Mouse (Mus musculus) cerebellum, adult 9-10 months (tissue): ENCODE measurements around the gene Zfpm1.

ENCODE experiments used
- DNase-seq: peaks from one replicate; pipeline ENCODE4 v3.0.0; 2022

Gene Zfpm1

GRCm38 (mm10) chr8:122329553-122330239 is 47.8 kb downstream of the Zfpm1 start:
- DNase-seq, result no peak

DNA sequence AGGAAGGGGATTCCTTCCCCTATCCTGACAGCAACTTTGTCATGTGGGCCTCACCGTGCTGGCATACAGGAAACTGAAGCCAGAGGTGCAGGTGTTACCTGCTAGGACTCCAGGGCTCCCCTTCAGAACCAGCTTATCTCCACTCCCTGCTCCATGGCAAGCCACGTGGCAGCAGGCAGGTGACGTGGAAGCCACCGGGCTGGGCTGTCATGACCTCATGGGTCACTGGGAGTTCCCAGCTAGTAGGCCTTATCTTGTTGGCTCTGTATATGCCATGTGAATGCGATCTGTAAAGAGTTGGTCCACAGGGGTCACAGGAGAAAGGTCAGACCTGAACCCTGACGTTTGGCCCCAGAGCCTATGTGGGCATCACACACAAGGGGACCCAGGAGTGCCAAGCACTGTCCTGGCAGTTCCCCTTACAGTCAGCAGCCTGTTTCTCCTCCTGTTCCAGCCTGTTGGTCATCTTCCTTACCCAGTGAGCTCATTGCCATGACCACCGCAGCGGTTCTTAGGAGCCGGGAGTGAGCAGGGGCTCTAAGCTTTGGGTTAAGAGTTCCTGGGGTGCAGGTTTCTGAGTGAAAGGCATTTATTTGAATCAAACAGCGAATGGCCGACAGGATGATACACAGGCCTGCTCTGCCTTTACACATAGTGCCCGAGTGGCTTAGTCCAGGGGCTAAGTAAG is 48.6 kb downstream of the Zfpm1 start:
- DNase-seq, result no peak

DNA sequence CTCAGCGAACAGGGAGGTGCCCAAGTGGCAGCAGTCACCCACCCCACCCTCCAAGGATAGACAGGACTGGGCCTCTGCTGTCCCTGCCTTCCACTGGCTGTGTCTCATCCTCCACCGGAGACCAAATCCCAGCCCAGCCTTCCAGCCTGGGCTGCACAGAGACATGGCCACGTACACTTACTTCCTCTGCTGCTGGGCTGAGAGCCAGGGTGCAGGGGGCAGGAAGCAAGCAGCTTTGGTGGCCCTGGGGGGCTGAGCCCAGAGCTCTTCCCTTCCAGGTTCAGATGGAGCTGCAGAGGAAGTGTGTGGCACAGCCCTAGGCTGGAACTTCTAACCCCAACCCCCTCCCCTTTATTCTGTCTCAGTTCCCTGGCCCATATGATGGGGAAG is 49.2 kb downstream of the Zfpm1 start:
- DNase-seq, result no peak

DNA sequence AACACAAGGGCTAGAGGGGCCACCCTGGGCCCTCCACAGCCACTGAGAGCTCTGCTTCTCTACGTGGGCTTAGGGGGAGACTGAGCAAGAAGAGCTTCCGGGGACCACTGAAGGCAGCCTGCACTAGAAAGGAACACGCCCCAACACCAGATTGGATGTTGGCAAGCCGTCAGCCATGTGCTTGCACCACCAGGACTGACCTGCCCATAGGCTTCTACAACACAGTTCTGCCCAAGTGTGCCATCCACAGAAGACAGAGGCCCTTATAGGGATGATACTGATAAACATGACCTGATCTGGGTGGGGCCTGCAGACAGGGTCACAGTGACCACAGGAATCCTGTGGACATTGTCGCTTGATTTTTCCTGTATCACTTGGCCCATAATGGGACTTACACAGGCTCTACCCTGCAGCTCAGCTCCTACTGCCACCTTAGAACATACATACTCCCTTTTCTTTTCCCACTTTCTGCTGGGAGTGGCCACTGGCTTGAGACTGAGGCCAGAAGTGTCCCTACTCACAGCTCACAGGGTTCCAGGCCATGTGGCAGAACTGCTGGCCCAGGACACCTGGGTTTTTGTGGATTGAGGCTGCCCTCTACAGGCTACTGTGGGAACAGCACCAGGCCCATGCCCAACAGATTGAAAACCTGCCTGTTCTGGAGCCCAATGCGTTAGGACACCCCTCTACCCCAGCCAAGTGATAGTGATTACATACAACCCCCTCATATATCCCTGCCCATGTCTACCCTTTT is 51.0 kb downstream of the Zfpm1 start:
- peak; percentile 88 for DNase-seq

DNA sequence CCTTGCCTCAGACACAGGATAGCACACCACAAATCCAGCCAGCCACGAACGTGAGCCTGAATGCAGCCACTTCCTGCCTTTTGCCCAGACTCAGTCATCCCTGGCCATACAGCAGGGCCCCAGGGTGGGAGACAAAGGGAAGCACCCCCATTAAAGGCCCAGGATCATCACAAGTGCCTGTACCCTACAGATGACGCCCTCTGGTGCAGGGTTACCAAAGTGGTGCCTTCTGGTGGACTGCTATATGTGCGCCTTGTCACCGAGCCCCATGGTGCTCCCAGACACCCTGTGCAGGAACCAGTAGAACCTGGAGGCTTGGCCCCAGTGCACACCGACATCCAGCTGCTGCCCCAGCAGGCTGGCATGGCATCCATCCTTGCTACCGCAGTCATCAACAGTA is 51.6 kb downstream of the Zfpm1 start:
- no peak for DNase-seq

DNA sequence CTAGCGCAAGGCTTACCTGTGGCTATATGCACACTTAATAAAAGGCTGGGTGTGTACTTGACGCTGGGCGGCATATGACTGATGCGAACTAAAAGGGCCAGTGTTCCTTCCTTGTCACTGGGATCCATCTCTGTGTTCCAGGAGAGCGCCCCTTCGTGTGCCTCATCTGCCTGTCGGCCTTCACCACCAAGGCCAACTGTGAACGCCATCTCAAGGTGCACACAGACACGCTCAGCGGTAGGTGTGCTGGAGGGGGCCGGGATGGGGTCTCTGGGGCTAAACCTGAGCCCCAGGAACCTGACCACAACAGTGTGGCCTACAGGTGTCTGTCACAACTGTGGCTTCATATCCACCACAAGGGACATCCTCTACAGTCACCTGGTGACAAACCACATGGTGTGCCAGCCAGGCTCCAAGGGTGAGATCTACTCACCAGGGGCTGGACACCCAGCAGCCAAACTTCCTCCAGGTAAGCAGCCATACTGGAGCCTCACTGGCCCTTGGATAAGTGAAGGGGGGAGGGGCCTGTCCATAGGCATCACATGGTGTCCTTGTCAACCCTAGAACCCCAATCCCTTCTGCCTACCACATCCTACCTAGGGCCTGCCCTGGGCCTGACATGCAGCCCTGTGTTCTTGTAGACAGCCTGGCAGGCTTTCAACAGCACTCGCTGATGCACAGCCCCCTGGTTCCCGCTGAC is 53.0 kb downstream of the Zfpm1 start:
- DNase-seq, result no peak

- DNase-seq, result no peak
Observed at GRCm38 (mm10) chr8:122335638-122336250, 53.8 kb downstream of the Zfpm1 start.

DNA sequence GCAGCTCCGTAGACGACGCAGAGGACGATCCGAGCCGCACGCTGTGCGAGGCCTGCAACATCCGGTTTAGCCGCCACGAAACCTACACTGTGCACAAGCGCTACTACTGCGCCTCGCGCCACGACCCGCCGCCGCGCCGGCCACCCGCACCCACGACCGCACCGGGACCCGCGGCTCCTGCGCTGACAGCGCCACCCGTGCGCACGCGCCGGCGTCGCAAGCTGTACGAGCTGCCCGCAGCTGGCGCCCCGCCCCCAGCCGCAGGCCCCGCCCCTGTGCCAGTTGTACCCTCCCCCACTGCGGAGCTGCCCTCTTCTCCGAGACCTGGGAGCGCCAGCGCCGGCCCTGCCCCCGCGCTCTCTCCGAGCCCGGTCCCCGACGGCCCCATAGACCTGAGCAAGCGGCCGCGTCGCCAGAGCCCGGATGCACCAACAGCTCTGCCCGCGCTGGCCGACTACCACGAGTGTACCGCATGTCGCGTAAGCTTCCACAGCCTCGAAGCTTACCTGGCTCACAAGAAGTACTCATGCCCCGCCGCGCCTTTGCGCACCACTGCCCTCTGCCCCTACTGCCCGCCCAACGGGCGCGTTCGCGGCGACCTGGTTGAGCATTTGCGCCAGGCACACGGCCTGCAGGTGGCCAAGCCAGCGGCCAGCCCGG is 54.4 kb downstream of the Zfpm1 start:
- no peak for DNase-seq

- no peak for DNase-seq
Observed at GRCm38 (mm10) chr8:122338852-122339251, 56.9 kb downstream of the Zfpm1 start.

DNA sequence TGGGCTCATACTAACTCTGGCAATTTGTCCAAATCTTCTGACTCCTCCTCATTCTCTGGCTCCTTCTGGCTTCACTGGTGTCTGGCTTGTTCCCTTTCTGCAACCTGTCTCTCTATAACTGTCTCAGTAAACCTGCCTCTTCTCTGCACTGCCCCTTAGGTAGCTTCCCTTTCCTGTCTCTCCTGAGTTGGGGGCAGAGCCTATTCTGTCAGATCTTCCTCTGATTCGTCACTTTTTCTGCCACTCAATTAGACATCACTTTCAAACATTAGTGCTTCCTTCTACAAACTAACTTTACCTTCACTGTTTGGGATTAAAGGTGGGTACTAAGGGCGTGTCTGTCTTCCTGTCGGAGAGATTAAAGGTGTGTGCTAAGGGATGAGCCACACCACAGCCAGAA is 58.8 kb downstream of the Zfpm1 start:
- no peak for DNase-seq

DNA sequence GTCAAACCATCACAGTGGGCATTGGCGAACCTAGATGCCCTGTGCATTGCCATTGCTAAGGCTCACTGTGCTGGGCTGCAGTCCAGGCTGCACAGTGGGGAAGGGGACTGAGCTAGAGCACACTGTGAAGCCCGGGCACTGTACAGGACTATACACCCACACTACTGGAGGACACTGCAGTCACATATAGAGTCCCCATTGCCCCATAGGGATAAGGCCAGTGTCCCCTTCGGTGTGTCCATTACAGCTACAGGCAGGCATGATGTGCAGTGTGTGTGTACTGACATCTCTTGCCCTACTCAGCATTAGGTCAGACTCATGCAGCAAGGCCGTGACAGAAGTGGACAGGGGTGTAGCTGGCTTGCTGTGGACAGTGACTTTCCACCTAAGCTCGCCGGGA is 59.8 kb downstream of the Zfpm1 start:
- no peak for DNase-seq

- DNase-seq, result no peak
Observed at GRCm38 (mm10) chr8:122342362-122342761, 60.4 kb downstream of the Zfpm1 start.

DNA sequence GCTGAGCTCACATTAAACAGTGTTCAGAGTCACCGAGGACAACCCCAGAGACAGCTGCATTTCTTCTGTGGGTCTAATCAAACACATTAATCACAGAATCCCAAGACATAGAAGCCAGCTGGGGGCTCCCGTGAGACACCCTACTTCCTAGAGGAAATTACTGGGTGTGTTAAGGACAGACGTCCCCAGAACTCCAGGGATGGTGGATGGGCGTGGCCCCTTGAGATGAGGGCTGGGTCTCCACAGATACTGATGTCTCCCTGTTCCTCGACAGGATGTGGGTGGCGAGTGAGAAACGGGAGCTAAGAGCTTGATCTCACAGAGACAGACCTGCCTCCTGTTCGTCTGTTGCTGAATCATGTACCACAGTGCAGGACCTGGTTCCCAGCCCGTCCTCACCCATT is 60.9 kb downstream of the Zfpm1 start:
- no peak for DNase-seq

DNA sequence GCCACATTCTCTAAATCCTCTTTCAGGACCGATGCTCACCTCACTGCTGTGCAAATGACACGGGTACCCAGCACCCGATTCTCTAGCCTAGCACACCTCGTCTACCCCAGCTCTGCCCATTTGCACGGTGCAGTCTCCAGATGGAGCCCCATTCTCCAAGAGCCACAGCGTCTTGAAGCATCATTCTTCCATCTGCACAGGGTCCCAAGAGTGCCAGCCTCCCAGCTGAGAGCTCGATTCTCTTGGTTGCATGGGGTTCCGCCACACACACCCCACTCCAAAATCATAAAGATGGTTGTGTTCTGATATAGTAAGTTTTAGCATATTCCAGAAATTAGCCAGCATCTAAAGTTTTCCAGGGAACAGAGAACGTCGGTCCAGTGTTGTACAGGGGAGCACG is 61.4 kb downstream of the Zfpm1 start:
- DNase-seq, result no peak

GRCm38 (mm10) chr8:122343758-122344157 is 61.8 kb downstream of the Zfpm1 start:
- DNase-seq, result peak; percentile 58

DNA sequence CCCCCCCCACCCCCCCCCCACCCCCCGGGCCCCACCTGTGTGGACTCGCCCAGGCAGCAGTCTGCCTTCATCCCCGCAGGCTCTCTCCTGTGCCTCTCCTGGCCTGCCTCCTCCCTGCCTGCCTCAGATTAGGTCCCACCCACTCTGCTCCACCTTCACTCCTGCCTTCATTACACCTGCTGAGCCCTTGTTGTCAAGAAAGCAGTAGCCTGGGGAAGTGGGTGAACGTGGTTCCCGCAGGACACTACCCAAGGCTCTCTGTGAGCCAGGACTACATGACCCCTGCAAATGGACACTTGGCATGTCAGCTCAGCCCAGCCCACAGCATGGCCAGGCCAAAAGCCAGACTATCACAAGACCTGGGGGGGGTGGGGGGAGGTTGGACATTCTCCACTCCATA is 62.3 kb downstream of the Zfpm1 start:
- DNase-seq, result peak; percentile 52

DNA sequence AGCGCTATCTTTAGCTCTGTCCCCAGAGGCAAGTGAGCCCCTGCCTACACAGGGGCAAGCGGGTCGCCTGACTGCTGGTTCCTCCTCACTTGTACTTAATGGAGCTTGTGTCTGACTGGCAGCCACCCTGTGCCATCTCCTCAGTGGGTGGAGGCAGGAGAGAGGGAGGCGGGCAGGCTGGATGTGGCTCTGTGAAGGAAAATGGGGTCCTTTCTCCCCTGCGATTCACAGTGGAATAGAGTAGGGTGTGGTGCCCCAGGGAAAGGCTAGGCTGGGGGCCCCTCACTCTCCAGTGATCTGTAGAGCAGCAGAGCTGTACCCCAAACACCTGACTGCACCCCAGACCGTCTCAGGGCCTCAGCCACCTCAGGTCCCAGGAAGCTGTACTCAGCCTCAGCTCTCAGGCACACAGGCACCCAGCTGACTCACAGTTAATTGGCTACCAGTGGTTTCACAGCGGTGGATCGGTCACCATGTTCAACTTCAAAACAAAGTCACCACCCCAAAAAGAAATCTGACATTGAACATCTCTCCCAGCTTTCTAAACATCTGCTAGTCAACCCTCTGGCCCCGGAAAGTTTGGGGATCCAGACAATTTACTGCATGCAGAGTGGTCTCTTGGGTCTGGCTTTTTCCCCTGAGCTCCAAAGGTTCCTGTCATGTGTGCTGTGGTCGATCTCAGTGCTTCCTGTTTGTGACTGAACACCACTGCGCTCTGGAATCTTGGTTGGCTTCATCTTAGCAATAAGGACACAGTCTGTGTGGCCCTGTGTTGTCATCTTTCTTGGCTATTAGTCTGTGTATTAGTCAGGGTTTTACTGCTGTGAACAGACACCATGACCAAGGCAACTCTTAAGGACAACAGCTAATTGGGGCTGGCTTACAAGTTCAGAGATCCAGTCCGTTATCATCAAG is 63.5 kb downstream of the Zfpm1 start:
- no peak for DNase-seq

DNA sequence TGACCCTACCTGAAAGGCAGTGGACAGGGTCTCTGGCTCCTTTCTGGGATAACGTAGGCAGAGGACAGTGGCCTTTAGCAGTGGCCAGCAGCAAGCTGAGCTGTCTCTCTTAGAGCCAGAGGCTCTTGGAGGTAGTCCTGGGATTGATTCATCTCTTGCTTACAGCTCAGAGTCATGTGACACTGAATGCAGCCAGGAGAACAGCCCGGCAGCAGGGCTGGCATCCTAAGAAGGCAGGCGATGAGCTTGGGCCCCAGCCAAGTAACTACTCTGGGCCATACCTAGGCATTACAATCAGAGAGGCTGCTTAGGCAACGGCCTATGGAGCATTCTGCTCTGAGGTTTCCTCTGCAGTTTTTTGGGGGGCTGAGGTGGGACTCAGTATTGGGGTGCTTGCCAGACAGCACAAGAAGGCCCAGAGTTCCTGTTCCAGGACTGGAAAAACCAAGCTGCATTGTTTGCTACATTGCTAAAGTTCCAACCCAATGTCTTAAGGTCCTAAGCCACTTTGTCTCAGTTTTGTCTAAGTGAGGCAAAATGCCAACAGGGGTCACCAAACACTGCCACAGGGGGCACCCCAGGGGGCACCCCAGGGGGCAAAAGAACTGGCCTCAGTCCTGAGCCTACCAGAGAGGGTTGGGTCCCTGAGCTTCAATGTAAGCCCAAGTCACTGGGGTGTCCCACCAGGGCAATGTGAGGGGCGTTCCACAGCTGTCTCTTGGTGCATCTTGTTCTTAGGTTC is 66.0 kb downstream of the Zfpm1 start:
- DNase-seq, result peak; percentile 93

- no peak for DNase-seq
Observed at GRCm38 (mm10) chr8:122349357-122350297, 67.7 kb downstream of the Zfpm1 start.
